Mouse (Mus musculus) c-Kit-positive CD71-positive TER-119-positive erythroid progenitor cells, embryonic 14.5 days (primary cell): Measurements from ENCODE around the gene Sirt4.
"Not testable (repeated sequence)": the region's sequence is repeated elsewhere in the genome, so short reads cannot be mapped to it uniquely, and the experiment has no call there.

Experiments used
- DNase-seq: peaks from one replicate; pipeline ENCODE4 v3.0.0-alpha.2; 2013; ENCODE audit warnings: low spot score

Gene Sirt4

GRCm38 (mm10) chr5:115514896-115515587 is 30.5 kb upstream of the Sirt4 start:
- DNase-seq, result no peak

GRCm38 (mm10) chr5:115514346-115514745 is 29.8 kb upstream of the Sirt4 start:
- DNase-seq, result no peak

- DNase-seq, result no peak
Observed at GRCm38 (mm10) chr5:115513721-115514120, 29.2 kb upstream of the Sirt4 start.

GRCm38 (mm10) chr5:115513246-115513645 is 28.7 kb upstream of the Sirt4 start:
- DNase-seq, result no peak

GRCm38 (mm10) chr5:115512375-115512774 is 27.9 kb upstream of the Sirt4 start:
- DNase-seq, result no peak

- DNase-seq, result no peak
Observed at GRCm38 (mm10) chr5:115509790-115510689, 25.5 kb upstream of the Sirt4 start.

- DNase-seq, result no peak
Observed at GRCm38 (mm10) chr5:115509321-115509761, 24.8 kb upstream of the Sirt4 start.

- DNase-seq, result no peak
Observed at GRCm38 (mm10) chr5:115508859-115509147, 24.3 kb upstream of the Sirt4 start.

GRCm38 (mm10) chr5:115507981-115508858 is 23.7 kb upstream of the Sirt4 start:
- no peak for DNase-seq

- DNase-seq, result no peak
Observed at GRCm38 (mm10) chr5:115507267-115507980, 22.9 kb upstream of the Sirt4 start.

- DNase-seq, result peak; percentile 86
Observed at GRCm38 (mm10) chr5:115506454-115507201, 22.1 kb upstream of the Sirt4 start, which contains the start of gene Pxn. TSS of gene Pxn (plus strand) at chr5:115506676.

- not testable (repeated sequence) for DNase-seq
Observed at GRCm38 (mm10) chr5:115505617-115506016, 21.1 kb upstream of the Sirt4 start.

GRCm38 (mm10) chr5:115503035-115503434 is 18.5 kb upstream of the Sirt4 start:
- no peak for DNase-seq

GRCm38 (mm10) chr5:115500383-115500935 is 15.9 kb upstream of the Sirt4 start:
- DNase-seq, result no peak

- DNase-seq, result no peak
Observed at GRCm38 (mm10) chr5:115498307-115499240, 14.0 kb upstream of the Sirt4 start.

- DNase-seq, result no peak
Observed at GRCm38 (mm10) chr5:115497033-115497432, 12.5 kb upstream of the Sirt4 start.

- not testable (repeated sequence) for DNase-seq
Observed at GRCm38 (mm10) chr5:115495618-115496017, 11.1 kb upstream of the Sirt4 start.

GRCm38 (mm10) chr5:115493441-115493840 is 8.9 kb upstream of the Sirt4 start:
- no peak for DNase-seq

GRCm38 (mm10) chr5:115492711-115493335 is 8.3 kb upstream of the Sirt4 start:
- DNase-seq, result no peak
